Mouse (Mus musculus) macrophage (primary cell): ENCODE measurements at regions not wholly inside any gene's neighbourhood (a gene's known extent, or its start where the extent isn't known, plus 50 kb on each side); places are given as distances from the start of the nearest gene placed in this dataset.
A peak's percentile ranks its signal among the peaks of the same experiment; 100 is the strongest.
"Not testable (repeated sequence)": the region's sequence is repeated elsewhere in the genome, so short reads cannot be mapped to it uniquely, and the experiment has no call there.

Experiments
- H3K27ac ChIP-seq: fragments of 350-480 bp; formaldehyde crosslinking; 2 replicates; pipeline ENCODE4 v1.9.0; 2021
- H3K36me3 ChIP-seq: fragments of 350-480 bp; formaldehyde crosslinking; 2 replicates; pipeline ENCODE4 v1.9.0; 2021; ENCODE audit errors: inconsistent target
- H3K4me3 ChIP-seq: fragments of 350-480 bp; formaldehyde crosslinking; 2 replicates; pipeline ENCODE4 v1.9.0; 2021; ENCODE audit errors: inconsistent target
- H3K79me2 ChIP-seq: fragments of 350-480 bp; formaldehyde crosslinking; 2 replicates; pipeline ENCODE4 v1.9.0; 2021; ENCODE audit errors: inconsistent target
- WGBS: methylation state at CpG from one replicate; pipeline ENCODE4 v1.1.7; 2026; ENCODE audit warnings: inconsistent platforms; ENCODE audit not compliant: missing documents; 5-methylcytosine and 5-hydroxymethylcytosine counted together

- H3K27ac ChIP-seq = no peak overlapping the region
- WGBS = 92% methylated on average over 7 of the region's 7 CpGs
- no peak overlapping the region for H3K4me3 ChIP-seq
- H3K36me3 ChIP-seq = no peaks in the 10 kb centered on the region
- no peaks in the 10 kb centered on the region for H3K79me2 ChIP-seq
Measured at GRCm38 (mm10) chr9:90618154-90618553, 347.6 kb upstream of the Tbc1d2b start.

GRCm38 (mm10) chr9:90597894-90598293 lies 327.3 kb upstream of the Tbc1d2b start:
- H3K36me3 ChIP-seq = no peaks in the 10 kb centered on the region
- 62% methylated on average over 4 of the region's 4 CpGs for WGBS
- H3K4me3 ChIP-seq = no peak overlapping the region
- no peaks in the 10 kb centered on the region for H3K79me2 ChIP-seq
- no peak overlapping the region for H3K27ac ChIP-seq

- Histone ChIP-seq H3K27ac (no peak overlapping the region), H3K36me3 (no peaks in the 10 kb centered on the region), H3K4me3 (no peak overlapping the region), H3K79me2 (no peaks in the 10 kb centered on the region)
- 88% methylated on average over 1 of the region's 1 CpGs for WGBS
Measured at GRCm38 (mm10) chr9:90556742-90557141, 286.1 kb upstream of the Tbc1d2b start.

GRCm38 (mm10) chr9:90556216-90556615 lies 285.6 kb upstream of the Tbc1d2b start:
- H3K27ac ChIP-seq = no peak overlapping the region
- WGBS = 80% methylated on average over 3 of the region's 3 CpGs
- no peaks in the 10 kb centered on the region for H3K36me3 ChIP-seq

GRCm38 (mm10) chr9:90547931-90548330 lies 277.3 kb upstream of the Tbc1d2b start:
- H3K79me2 ChIP-seq = no peaks in the 10 kb centered on the region
- H3K4me3 ChIP-seq = no peak overlapping the region
- no peaks in the 10 kb centered on the region for H3K36me3 ChIP-seq
- H3K27ac ChIP-seq = no peak overlapping the region
- 75% methylated on average over 1 of the region's 1 CpGs for WGBS

More at GRCm38 (mm10) chr9:90556216-90556615, 285.6 kb upstream of the Tbc1d2b start:
- Histone ChIP-seq H3K4me3 (no peak overlapping the region), H3K79me2 (no peaks in the 10 kb centered on the region)

GRCm38 (mm10) chr9:90546720-90547119 lies 276.1 kb upstream of the Tbc1d2b start:
- H3K36me3 ChIP-seq = no peaks in the 10 kb centered on the region
- no peak overlapping the region for H3K4me3 ChIP-seq
- no peak overlapping the region for H3K27ac ChIP-seq
- H3K79me2 ChIP-seq = no peaks in the 10 kb centered on the region

GRCm38 (mm10) chr9:90537683-90538082 lies 267.1 kb upstream of the Tbc1d2b start:
- H3K4me3 ChIP-seq, H3K36me3 ChIP-seq, H3K27ac ChIP-seq, H3K79me2 ChIP-seq: not testable (repeated sequence)
- 33% methylated on average over 8 of the region's 8 CpGs for WGBS

GRCm38 (mm10) chr9:90533372-90533771 lies 262.8 kb upstream of the Tbc1d2b start:
- Histone ChIP-seq H3K4me3 (no peak overlapping the region), H3K27ac (no peak overlapping the region), H3K36me3 (no peaks in the 10 kb centered on the region), H3K79me2 (no peaks in the 10 kb centered on the region)

GRCm38 (mm10) chr9:90521186-90521585 lies 250.6 kb upstream of the Tbc1d2b start:
- H3K79me2 ChIP-seq = no peaks in the 10 kb centered on the region
- 96% methylated on average over 3 of the region's 3 CpGs for WGBS
- H3K4me3 ChIP-seq = no peak overlapping the region
- no peak overlapping the region for H3K27ac ChIP-seq
- no peaks in the 10 kb centered on the region for H3K36me3 ChIP-seq

- no peak overlapping the region for H3K4me3 ChIP-seq
- WGBS = 88% methylated on average over 1 of the region's 1 CpGs
Measured at GRCm38 (mm10) chr9:90494888-90495287, 224.3 kb upstream of the Tbc1d2b start.

GRCm38 (mm10) chr9:90490561-90491152 lies 220.1 kb upstream of the Tbc1d2b start:
- Histone ChIP-seq H3K79me2 (no peaks in the 10 kb centered on the region), H3K36me3 (no peaks in the 10 kb centered on the region), H3K27ac (no peak overlapping the region), H3K4me3 (no peak overlapping the region)
- WGBS = 73% methylated on average over 7 of the region's 7 CpGs

More at GRCm38 (mm10) chr9:90494888-90495287, 224.3 kb upstream of the Tbc1d2b start:
- H3K27ac ChIP-seq = no peak overlapping the region
- no peaks in the 10 kb centered on the region for H3K79me2 ChIP-seq
- H3K36me3 ChIP-seq = no peaks in the 10 kb centered on the region

- Histone ChIP-seq H3K36me3 (no peaks in the 10 kb centered on the region), H3K79me2 (no peaks in the 10 kb centered on the region), H3K4me3 (no peak overlapping the region), H3K27ac (no peak overlapping the region)
- WGBS = 100% methylated on average over 2 of the region's 2 CpGs
Measured at GRCm38 (mm10) chr9:90450579-90450978, 180.0 kb upstream of the Tbc1d2b start.

- Histone ChIP-seq H3K36me3 (no peaks in the 10 kb centered on the region), H3K79me2 (no peaks in the 10 kb centered on the region), H3K4me3 (no peak overlapping the region), H3K27ac (no peak overlapping the region)
- WGBS = 23% methylated on average over 4 of the region's 4 CpGs
Measured at GRCm38 (mm10) chr9:90446957-90447356, 176.4 kb upstream of the Tbc1d2b start.

- 91% methylated on average over 4 of the region's 4 CpGs for WGBS
- Histone ChIP-seq H3K27ac (no peak overlapping the region), H3K4me3 (no peak overlapping the region), H3K36me3 (no peaks in the 10 kb centered on the region), H3K79me2 (no peaks in the 10 kb centered on the region)
Measured at GRCm38 (mm10) chr9:90434902-90435301, 164.3 kb upstream of the Tbc1d2b start.

- 7% methylated on average over 2 of the region's 2 CpGs for WGBS
- Histone ChIP-seq H3K4me3 (no peak overlapping the region), H3K36me3 (no peaks in the 10 kb centered on the region), H3K27ac (peak overlapping the region; percentile 33), H3K79me2 (no peaks in the 10 kb centered on the region)
Measured at GRCm38 (mm10) chr9:90430898-90431297, 160.3 kb upstream of the Tbc1d2b start.

- no peak overlapping the region for H3K27ac ChIP-seq
- no peaks in the 10 kb centered on the region for H3K79me2 ChIP-seq
- H3K4me3 ChIP-seq = no peak overlapping the region
- no peaks in the 10 kb centered on the region for H3K36me3 ChIP-seq
- WGBS = 34% methylated on average over 6 of the region's 6 CpGs
Measured at GRCm38 (mm10) chr9:90421662-90422061, 151.1 kb upstream of the Tbc1d2b start.
